Mouse (Mus musculus): ENCODE measurements around the gene Lmx1b.
A peak's percentile ranks its signal among the peaks of the same experiment; 100 is the strongest.

The Lmx1b gene

DNA sequence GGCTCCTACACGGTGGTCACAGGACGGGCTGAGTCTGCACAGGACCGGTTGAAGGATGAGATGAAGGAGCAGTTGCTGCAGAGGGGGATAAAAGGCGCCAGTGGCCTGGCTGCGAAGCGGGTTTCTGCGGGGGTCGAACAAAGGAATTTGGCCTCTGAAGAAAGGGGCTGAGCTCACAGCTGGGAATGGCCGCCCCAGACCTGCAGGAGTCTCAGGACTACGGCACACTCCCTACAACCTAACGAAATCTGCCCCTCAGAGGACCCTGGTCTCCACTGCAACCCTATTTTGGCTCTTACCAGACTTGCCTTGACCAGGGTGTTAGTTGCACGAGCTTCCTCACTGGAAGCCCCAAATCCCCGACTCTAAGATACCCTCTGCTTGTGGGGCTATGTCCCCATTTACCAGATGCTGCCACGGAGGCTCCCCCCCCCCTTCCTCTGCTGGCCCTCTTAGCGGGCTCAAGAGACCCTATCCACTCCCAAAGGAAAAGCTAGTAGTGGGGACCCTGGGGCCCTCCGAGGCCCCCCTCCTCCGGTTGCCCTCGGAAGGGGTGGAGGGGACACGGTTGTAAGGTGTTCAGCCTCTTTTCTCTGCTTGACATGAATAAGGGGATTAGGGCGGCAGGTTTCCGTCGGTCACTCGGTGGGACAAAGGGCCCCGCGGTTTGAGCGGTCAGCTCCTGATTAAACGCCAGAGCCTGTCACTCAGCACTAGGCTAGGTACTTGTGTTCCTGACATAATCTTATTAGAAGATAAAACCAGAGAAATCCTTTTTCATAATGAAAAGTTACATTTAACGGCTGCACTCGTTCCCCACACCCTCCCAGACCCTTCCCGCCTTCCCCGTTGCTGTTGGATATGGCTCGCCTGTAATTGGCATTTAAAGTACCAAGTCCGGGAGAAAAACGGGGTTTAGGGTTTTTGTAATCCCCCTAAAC, 10.0 kb downstream of the Lmx1b start:
- DNase-seq (ENCODE audit: low spot score) = peak; percentile 61

- DNase-seq (ENCODE audit: low spot score) = no peak
Measured at GRCm38 (mm10) chr2:33629641-33630040, 10.7 kb downstream of the Lmx1b start.

DNA sequence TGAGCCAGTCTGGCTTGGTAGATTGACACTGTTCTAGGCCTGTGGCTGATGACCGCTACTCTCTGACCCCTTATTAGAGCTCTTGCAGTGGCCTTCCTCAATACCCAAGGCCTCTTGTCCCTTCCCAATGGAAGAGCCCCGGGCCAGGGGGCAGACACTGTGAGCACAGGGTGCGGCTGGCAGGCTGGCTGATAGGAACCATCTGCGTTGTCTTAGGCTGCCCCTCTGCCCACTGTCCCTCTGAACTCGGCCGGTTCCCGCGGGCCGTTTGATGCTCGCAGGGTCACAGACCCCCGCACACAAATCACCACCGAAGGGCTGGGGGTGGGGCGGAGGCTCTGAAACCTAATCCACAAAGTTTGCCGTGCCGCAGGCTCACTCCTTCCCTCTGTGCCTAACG, 11.5 kb downstream of the Lmx1b start:
- DNase-seq (ENCODE audit: low spot score) = peak; percentile 76

DNA sequence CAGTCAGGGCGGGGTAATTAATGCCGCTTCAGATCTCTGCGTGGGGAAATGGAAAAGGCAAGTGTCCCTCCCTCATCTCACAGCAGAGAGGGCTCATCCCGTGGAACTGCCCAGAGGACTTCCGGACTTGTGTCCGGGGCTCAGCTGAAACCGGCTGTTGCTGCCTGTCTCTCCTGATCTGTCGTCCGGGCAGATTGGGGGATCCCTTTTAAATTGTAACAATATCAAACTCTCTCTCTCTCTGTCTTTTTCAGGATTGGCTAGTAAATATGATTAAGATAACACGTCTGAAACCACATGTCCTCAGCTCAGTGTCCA, 13.3 kb downstream of the Lmx1b start:
- no peak for DNase-seq (ENCODE audit: low spot score)

GRCm38 (mm10) chr2:33626262-33627057, 13.9 kb downstream of the Lmx1b start:
- peak; percentile 63 for DNase-seq (ENCODE audit: low spot score)

DNA sequence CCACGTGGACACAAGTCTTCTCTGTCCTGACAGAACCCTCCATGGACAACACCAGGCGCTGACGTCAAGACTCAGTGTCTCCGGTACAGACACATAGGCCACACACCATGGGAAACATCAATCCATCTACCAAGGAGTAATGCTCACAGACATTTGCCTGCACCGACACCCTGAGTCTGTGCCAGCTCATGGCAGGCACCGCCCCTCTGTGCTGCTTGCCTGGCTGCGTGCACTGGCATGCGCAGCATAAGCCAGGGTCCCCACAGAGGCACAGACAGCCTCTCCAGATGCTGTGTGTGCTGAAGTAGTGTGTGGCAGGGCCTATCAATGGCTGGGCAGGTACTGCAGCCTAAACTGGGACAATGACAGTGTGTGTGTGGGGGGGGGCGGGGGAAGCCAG, 22.6 kb downstream of the Lmx1b start:
- DNase-seq (ENCODE audit: low spot score) = no peak

DNA sequence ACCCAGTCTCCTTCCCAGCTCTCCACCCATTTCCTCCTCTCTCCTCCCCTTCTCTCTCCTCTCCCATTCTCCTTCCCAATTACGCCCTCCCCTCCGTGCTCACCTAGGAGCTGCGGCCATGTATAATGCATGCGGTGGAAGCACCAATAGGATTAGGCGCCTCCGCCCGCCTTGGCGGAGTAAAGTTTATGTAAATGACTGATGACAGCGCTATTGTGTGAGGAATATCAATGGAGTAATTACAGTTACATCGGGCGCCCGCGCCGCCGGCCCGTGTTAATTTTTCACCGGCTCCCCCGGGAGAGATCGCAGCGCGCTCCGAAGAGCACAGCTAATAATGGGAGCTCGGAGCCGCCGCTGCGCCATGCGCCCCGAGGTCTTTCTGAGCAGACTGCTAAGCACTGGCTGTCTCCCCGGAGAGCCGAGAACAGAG, 23.9 kb downstream of the Lmx1b start:
- DNase-seq (ENCODE audit: low spot score) = peak; percentile 58

DNA sequence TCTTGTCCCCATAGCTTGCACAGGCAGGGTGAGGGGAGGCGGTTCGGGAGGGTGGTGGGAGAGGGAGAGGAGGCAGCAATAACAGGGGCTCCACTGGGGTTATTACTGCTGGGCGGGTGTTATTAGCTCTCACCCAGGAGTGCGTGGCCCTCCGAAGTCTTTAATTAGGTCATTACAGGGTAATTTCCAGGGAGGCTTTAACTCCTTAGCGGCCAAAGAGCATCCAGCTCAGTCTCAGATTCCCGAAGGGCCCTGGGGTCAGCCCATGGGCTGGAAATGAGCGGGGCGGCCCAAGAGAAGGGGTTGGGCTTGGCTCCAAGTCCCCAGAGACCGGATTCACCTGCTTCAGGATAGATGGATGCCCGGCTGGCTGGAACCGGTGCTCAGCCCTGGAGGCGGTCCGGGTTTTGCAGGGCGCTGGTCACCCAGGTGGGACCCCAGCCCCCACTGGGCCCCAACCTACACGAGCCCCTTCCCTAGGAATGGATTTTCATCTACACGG, 24.4 kb downstream of the Lmx1b start:
- DNase-seq (ENCODE audit: low spot score) = no peak

DNA sequence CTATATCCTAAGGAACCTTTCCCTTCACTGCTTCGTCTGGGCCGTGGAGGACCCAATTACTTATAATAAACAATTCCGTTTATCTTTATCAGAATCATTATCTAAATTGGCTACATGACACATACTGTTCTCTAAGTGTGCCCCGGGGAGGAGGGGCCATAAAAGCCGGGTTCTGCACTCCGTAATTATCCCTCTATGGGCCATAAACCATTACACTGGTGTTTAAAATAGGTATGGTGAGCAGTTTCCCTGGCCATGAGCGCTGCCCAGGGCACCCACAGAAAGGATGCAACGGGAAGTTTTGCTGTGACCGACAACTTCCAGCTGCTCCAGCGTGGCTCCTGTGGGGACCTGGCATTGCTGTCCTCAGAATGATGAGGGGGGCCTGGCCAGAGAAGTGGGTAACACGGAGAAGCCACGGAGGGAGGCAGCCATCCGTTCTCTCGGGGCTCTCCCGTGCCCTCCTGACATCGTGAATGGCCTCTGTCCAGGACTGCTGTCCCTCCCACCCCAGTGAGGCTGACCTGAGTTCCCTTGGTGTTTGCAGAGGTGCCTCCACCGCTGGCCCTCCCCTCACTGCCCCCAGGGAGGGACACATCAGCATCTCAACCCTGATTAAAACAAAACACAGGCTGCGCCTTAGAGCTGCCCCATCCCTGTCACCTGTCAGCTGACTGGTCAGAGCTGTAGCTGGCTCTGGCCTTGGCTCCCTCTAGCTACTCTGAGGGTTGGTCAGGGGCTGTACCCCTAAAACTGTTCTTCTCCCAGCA, 34.6 kb downstream of the Lmx1b start:
- no peak for DNase-seq (ENCODE audit: low spot score)

DNA sequence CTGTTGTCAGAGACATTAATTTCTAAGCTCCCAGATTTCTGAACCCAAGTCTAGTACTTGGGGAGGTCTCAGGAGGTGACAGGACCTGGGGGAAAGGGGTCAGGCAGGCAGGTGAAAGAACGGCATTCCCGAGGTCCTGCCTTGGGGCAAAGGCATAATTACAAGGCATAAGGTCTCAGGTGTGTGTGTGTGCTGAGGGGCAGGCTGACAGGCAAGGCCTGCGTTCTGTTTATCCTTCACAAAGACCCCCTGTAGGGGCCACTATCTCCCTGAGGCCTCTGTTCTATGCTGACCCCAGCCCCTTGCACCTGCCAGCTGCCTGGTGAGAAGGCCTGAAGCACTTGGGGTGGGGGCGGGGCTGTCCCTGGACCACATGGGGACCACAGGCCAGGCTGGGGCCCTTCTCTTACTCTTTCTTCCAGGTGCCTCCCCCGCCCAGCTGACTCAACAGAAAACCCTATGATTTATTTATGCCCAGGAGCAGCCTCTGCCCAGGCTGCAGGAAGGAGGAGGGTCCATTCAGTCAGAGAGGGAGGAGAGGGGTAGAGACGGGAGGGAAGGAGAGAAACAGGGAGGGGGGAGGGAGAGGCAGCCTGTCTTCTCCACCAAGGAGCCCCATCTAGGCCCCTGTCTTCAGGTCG, 35.3 kb downstream of the Lmx1b start:
- DNase-seq (ENCODE audit: low spot score) = no peak

DNA sequence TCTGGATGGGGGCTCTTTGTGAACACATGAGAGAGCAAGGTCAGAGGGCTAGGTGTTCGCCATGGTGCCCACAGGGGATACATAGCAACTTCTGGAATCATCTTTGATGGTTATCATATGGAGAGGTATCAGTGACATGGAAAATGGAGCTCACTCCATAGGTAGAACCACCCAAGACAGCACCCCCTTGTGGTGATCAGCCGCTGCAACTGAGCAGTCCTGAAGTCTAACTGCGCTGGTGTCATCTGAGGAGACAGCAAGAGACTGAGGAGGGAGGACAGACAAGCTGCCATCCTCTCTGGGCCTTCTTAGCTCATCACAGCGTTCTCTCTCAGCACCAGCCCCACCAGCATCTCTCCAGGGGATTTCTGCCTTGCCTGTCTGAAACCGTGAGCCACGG, 39.8 kb downstream of the Lmx1b start:
- no peak for DNase-seq (ENCODE audit: low spot score)

GRCm38 (mm10) chr2:33597384-33597783, 42.9 kb downstream of the Lmx1b start:
- no peak for DNase-seq (ENCODE audit: low spot score)

GRCm38 (mm10) chr2:33595085-33595423, 45.3 kb downstream of the Lmx1b start:
- peak; percentile 49 for DNase-seq (ENCODE audit: low spot score)

DNA sequence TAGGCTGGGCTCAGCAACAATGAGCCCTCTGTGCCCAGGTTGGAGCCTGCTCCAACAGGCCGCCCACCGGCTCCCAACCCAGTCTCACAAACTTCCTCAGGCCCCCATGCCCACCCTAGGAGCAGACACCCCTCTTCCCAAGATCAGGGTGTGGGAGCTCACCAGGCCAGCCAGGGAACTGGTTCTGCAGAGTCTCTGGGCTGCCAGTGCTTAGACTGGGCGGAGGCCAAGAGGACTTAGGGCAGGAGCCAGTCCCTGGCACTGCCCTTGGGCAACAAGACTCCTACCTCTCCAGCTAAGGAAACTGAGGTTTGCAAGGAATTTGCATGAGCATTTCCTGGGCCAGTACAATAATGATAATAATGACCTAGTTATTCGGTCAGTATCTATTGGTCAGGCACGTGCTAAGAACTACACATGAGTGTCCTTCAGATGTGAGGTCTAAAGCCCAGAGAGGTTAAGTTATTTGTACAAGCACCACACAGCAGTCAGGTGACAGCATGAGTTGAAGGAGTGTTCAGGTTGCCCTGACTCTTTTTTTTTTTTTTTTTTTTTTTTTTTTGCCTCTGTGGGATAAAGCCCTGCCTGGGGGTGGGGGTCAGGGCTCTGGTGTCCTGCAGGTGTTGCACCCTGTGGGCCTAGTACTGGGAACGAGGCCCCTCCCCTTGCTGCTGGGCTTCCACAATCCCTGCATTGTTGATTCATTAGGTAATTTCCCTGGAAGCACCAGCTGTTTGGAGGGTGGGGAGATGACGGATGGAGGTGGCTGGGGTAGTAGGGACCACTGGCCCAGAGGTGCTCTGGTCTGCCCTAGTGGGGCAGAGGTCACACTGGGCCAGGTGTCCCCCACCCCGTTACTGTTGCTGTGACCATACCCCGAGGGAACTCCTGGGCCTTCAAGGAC, 45.9 kb downstream of the Lmx1b start:
- DNase-seq (ENCODE audit: low spot score) = peak; percentile 59

DNA sequence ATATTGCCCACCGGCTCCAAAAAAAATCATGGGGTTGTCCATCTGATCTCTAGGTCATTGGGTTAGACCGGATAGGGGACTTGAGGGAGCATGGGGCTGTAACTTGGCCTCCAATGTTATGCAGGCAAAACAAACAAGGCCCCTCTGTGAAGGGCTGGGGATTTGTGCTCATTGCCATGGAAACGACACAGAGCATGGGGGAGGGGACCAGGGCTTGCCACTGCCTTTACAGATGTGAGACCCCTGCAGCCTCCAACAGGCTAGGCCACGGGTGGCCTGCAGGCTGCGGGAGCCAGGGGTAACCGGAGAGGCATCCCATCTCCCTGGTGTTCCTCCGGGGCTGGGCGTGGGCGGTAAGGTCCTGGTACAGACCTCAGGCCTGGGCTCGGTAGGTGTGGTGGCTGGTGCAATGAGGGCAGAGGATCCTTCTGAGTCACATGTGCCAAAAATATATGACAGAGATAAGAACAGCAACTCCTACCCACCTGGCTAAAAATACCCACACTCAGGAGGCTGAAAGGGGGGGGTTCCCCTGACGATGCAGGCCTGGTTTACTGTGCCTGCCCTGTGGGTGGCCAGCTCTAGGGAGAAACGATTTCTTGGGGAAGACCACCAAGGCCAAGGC, 47.3 kb downstream of the Lmx1b start:
- DNase-seq (ENCODE audit: low spot score) = peak; percentile 93

DNA sequence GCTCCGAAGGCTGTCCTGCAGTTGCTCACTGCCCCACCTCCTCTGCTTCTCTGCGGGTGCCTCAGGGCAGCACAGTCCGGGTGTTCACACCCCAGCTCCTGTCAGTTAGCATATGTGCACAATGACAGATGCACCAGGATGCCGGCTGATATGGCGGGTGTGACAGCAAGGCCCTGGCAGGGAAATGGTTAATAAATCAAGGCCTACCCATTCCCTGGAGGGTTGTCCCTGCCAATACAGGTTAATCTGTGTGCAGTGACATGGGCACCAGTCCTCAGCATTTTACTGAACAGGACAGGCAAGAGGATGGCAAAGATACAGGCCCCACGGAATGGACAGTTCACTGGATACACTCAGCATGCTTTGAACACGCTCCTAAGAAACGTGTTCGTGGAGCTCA, 51.0 kb downstream of the Lmx1b start:
- DNase-seq (ENCODE audit: low spot score) = no peak

GRCm38 (mm10) chr2:33584937-33585910, 55.1 kb downstream of the Lmx1b start:
- DNase-seq (ENCODE audit: low spot score) = peak; percentile 63

GRCm38 (mm10) chr2:33583761-33584160, 56.5 kb downstream of the Lmx1b start:
- no peak for DNase-seq (ENCODE audit: low spot score)

DNA sequence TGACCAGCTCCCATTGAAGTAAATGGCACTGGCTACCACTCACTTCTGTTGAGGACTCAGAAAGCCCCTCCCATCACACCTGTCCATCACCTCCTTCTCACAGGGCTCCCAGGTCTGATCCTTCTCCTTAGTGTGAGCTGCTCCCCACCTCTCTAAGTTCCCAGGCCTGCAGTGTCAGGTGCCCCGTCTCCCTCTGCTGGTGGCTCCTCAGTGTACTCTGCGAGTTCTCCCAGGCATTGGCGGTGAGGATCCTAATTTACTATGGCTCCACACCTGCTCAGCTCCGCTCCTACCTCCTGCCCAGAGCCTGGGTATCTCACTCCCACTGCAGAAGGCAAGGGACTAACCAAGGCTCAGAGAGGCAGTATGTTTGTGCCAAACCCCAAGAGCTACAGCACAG, 57.0 kb downstream of the Lmx1b start:
- peak; percentile 66 for DNase-seq (ENCODE audit: low spot score)

All from embryo, embryonic 10 days (tissue).